Mouse (Mus musculus) heart, embryonic 15.5 days (tissue): ENCODE results near the gene Gm10198. TPM values are rescaled to one million over a fixed set of nuclear protein-coding genes. Genes with fewer than 3 reads are reported as not detected.

ENCODE experiments used
- ATAC-seq: fragments of 200-750 bp; cut with Nextera tagmentation; replicated peaks from 2 replicates; pipeline ENCODE4 v1.8.0; 2017; ENCODE audit warnings: low read depth, moderate TSS enrichment; ENCODE audit not compliant: insufficient number of reproducible peaks, insufficient read depth, low FRiP score
- H3K27ac ChIP-seq: fragments of 300-500 bp; sonication (generic); 2 replicates; pipeline ENCODE4 v1.5.1; 2015; ENCODE audit warnings: mild to moderate bottlenecking, inconsistent platforms
- H3K27me3 ChIP-seq: fragments of 300-500 bp; sonication (generic); 2 replicates; pipeline ENCODE4 v1.6.1; 2015; ENCODE audit warnings: inconsistent platforms
- H3K36me3 ChIP-seq: fragments of 300-500 bp; sonication (generic); 2 replicates; pipeline ENCODE4 v1.6.1; 2015; ENCODE audit warnings: mild to moderate bottlenecking, inconsistent platforms
- H3K4me1 ChIP-seq: fragments of 300-500 bp; sonication (generic); replicated peaks from 2 replicates; pipeline ENCODE4 v1.6.1; 2015; ENCODE audit warnings: inconsistent platforms
- H3K4me2 ChIP-seq: fragments of 300-500 bp; sonication (generic); 2 replicates; pipeline ENCODE4 v1.6.1; 2015; ENCODE audit warnings: inconsistent platforms, mild to moderate bottlenecking, moderate library complexity
- H3K4me3 ChIP-seq: fragments of 300-500 bp; sonication (generic); 2 replicates; pipeline ENCODE4 v1.5.1; 2015; ENCODE audit warnings: mild to moderate bottlenecking, inconsistent platforms
- H3K9ac ChIP-seq: fragments of 300-500 bp; sonication (generic); 2 replicates; pipeline ENCODE4 v1.6.1; 2015; ENCODE audit warnings: mild to moderate bottlenecking, inconsistent platforms
- H3K9me3 ChIP-seq: fragments of 300-500 bp; sonication (generic); replicated peaks from 2 replicates; pipeline ENCODE4 v1.6.1; 2016; ENCODE audit warnings: inconsistent platforms
- WGBS: fragments of 180-500 bp; shearing (Covaris S2); methylation state at CpG from one replicate; pipeline ENCODE4 v1.1.7; 2015; ENCODE audit warnings: mixed read lengths; 5-methylcytosine and 5-hydroxymethylcytosine counted together
- polyA plus RNA-seq: library from polyadenylated mRNA; unstranded; fragments of >200 nt; fragmentation: Nextera tagmentation; extraction: Ambion mirVana; gene quantifications from 2 replicates; pipeline ENCODE4 v1.2.1, GENCODE M21; 2015

Gm10198 gene
- polyA plus RNA-seq, 1 experiment from 2014 or later, result not detected

- no peak for ATAC-seq
- no peaks in the 10 kb centered on the region for H3K27me3 ChIP-seq
- no peak overlapping the region for H3K9ac ChIP-seq
- 88% methylated on average over 7 of the region's 7 CpGs for WGBS
- H3K9me3 ChIP-seq, result no peaks in the 10 kb centered on the region
- no peak overlapping the region for H3K4me3 ChIP-seq
- no peaks in the 10 kb centered on the region for H3K36me3 ChIP-seq
- no peak overlapping the region for H3K4me2 ChIP-seq
- no peak overlapping the region for H3K27ac ChIP-seq
- H3K4me1 ChIP-seq, result no peaks in the 10 kb centered on the region
These were observed 5.5 kb downstream of the Gm10198 start for GRCm38 (mm10) chr13:111598111-111598510.

DNA sequence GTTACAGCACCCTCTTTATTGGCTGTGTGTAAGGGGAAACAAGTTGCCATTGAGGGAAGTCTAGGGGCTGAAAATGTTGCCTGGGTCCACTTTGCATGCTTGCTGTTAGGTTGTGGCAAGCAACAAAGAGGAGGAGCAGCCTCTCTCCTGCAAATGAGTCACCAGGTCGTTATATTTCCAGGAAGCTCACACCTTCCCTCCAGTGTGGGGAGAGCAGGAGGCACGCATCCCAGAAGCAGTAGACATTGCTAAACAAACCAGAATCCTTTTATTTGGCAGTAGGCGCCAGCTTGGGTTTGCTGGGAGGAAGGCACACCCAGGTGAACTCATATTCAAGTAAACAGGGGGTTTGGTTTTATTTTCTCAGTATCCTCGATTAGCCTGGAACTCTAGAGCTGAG, 8.8 kb downstream of the Gm10198 start:
- 66% methylated on average over 4 of the region's 4 CpGs for WGBS
- Histone ChIP-seq H3K9me3 (no peaks in the 10 kb centered on the region), H3K4me1 (no peaks in the 10 kb centered on the region), H3K27me3 (no peaks in the 10 kb centered on the region), H3K36me3 (no peaks in the 10 kb centered on the region), H3K4me2 (no peak overlapping the region), H3K27ac (no peak overlapping the region), H3K9ac (no peak overlapping the region), H3K4me3 (no peak overlapping the region)
- no peak for ATAC-seq

GRCm38 (mm10) chr13:111604826-111605225, 12.2 kb downstream of the Gm10198 start:
- Histone ChIP-seq H3K4me2 (no peak overlapping the region), H3K4me1 (no peaks in the 10 kb centered on the region), H3K4me3 (no peak overlapping the region), H3K9me3 (no peaks in the 10 kb centered on the region), H3K27ac (no peak overlapping the region), H3K36me3 (no peaks in the 10 kb centered on the region), H3K27me3 (no peaks in the 10 kb centered on the region), H3K9ac (no peak overlapping the region)
- ATAC-seq, result no peak
- WGBS, result 77% methylated on average over 5 of the region's 5 CpGs

DNA sequence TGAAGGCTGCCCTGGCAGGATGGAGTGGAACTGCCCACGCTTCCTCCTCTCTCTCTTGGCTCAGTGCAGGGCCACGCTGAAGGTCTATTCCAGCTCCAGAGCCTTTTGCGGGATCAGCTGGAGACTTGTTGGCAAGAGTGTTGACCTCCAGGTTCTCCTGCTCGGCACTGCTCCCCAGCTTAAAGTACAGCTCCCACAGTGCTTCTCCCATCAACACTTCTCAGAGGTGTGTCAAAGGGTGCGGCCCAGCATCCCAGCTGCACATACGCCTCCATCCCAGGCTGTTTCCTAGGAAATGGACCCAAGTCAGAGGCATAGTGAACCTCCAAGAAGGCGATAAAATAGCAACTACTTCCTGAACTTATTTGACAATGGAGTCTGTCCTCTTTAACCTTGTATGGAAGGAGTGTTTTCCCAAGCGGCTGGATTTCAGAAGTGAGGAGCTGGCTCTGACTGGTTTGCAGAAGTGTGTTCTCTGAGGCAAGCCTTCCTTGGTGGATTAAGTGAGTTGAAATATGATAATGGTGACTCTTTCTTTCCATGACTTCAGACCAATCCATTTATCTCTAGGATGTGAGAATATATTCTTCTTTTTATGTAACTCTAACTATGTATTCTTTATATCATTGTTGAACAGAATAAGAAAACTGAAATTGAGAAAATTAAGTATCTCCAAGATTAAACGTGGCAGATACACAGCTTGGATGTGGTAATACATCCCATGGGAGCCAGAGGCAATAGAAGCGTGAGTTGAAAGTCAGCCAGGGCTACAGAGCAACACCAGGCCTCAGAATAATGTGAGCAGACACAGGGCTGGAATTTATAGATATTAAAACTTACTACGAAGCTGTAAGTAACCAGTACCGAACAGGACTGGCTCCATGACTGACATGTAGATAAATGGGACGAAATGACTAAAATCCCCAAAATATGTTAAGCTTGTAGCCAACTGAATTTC, 23.9 kb downstream of the Gm10198 start:
- ATAC-seq, result no peak
- Histone ChIP-seq H3K9me3 (no peaks in the 10 kb centered on the region), H3K4me3 (no peak overlapping the region), H3K27me3 (no peaks in the 10 kb centered on the region), H3K4me1 (no peaks in the 10 kb centered on the region), H3K27ac (peak overlapping the region; percentile 7; the same call in 1 of the 2 replicates), H3K9ac (no peak overlapping the region), H3K4me2 (no peak overlapping the region), H3K36me3 (no peaks in the 10 kb centered on the region)
- WGBS, result 72% methylated on average over 13 of the region's 13 CpGs

- Histone ChIP-seq H3K4me1 (no peaks in the 10 kb centered on the region), H3K36me3 (no peaks in the 10 kb centered on the region), H3K27me3 (no peaks in the 10 kb centered on the region), H3K4me3 (no peak overlapping the region), H3K27ac (no peak overlapping the region), H3K4me2 (no peak overlapping the region), H3K9ac (no peak overlapping the region), H3K9me3 (no peaks in the 10 kb centered on the region)
- 78% methylated on average over 4 of the region's 4 CpGs for WGBS
- no peak for ATAC-seq
These were observed 27.8 kb downstream of the Gm10198 start for GRCm38 (mm10) chr13:111620433-111620832.

DNA sequence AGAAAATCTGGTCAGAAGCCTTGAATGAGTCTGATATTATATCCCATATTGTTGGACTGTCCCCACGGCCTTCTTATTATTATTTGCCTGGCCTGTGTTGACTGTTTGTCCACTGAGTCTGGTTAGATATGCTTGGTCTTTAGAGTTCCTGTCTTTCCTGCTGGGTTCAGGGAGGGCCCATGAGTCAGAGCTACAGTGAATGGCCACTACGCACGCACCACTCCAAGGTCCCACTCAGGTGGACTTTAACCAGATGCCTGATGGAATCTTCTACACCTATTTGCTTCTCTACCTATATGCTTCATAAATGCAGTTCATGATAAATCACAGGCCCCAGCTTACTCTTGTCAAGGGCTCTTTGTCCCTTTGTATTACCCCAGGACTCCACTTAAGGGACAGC, 29.8 kb downstream of the Gm10198 start:
- H3K4me2 ChIP-seq, result no peak overlapping the region
- no peak for ATAC-seq
- no peaks in the 10 kb centered on the region for H3K4me1 ChIP-seq
- no peak overlapping the region for H3K27ac ChIP-seq
- H3K4me3 ChIP-seq, result no peak overlapping the region
- WGBS, result 86% methylated on average over 3 of the region's 3 CpGs
- H3K9ac ChIP-seq, result no peak overlapping the region
- H3K9me3 ChIP-seq, result no peaks in the 10 kb centered on the region
- no peaks in the 10 kb centered on the region for H3K36me3 ChIP-seq
- no peaks in the 10 kb centered on the region for H3K27me3 ChIP-seq

DNA sequence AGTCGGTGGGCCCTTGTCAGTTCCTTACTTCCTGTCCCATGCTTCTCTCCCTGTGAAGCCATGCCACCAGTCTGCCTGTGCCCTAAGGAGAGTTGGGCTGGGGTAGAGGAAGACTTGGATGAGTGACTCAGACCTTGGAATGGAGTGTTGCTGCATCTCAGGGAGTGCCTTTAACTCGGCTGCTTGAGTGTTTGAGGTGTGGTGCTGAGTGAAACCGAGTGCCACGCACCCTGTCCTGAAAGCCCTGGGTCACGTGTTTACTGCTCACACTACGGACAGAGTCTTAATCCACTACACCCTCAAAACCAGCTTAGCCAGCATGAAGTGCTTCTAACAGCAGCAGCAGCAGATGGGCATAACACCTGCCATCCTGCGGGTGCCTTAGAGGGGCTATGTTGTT, 30.5 kb downstream of the Gm10198 start:
- Histone ChIP-seq H3K4me3 (no peak overlapping the region), H3K4me1 (no peaks in the 10 kb centered on the region), H3K9ac (no peak overlapping the region), H3K27ac (no peak overlapping the region), H3K4me2 (no peak overlapping the region), H3K27me3 (no peaks in the 10 kb centered on the region), H3K36me3 (no peaks in the 10 kb centered on the region), H3K9me3 (no peaks in the 10 kb centered on the region)
- WGBS, result 68% methylated on average over 7 of the region's 7 CpGs
- no peak for ATAC-seq

GRCm38 (mm10) chr13:111624115-111624514, 31.5 kb downstream of the Gm10198 start:
- 68% methylated on average over 6 of the region's 6 CpGs for WGBS
- Histone ChIP-seq H3K4me2 (no peak overlapping the region), H3K27me3 (no peaks in the 10 kb centered on the region), H3K36me3 (no peaks in the 10 kb centered on the region), H3K9me3 (no peaks in the 10 kb centered on the region), H3K9ac (no peak overlapping the region), H3K4me1 (no peaks in the 10 kb centered on the region), H3K4me3 (no peak overlapping the region), H3K27ac (no peak overlapping the region)
- no peak for ATAC-seq

- H3K9me3 ChIP-seq, result no peaks in the 10 kb centered on the region
- no peak overlapping the region for H3K4me3 ChIP-seq
- no peaks in the 10 kb centered on the region for H3K27me3 ChIP-seq
- WGBS, result 78% methylated on average over 16 of the region's 16 CpGs
- no peak overlapping the region for H3K4me2 ChIP-seq
- no peak overlapping the region for H3K9ac ChIP-seq
- no peaks in the 10 kb centered on the region for H3K36me3 ChIP-seq
- no peaks in the 10 kb centered on the region for H3K4me1 ChIP-seq
- no peak overlapping the region for H3K27ac ChIP-seq
- ATAC-seq, result no peak
These were observed 41.9 kb downstream of the Gm10198 start for GRCm38 (mm10) chr13:111634163-111635160.

GRCm38 (mm10) chr13:111640319-111640718, 47.7 kb downstream of the Gm10198 start:
- no peak overlapping the region for H3K4me2 ChIP-seq
- H3K36me3 ChIP-seq, result no peaks in the 10 kb centered on the region
- WGBS, result 81% methylated on average over 6 of the region's 6 CpGs
- no peaks in the 10 kb centered on the region for H3K27me3 ChIP-seq
- ATAC-seq, result no peak
- H3K27ac ChIP-seq, result no peak overlapping the region
- no peaks in the 10 kb centered on the region for H3K4me1 ChIP-seq
- no peaks in the 10 kb centered on the region for H3K9me3 ChIP-seq
- no peak overlapping the region for H3K4me3 ChIP-seq
- no peak overlapping the region for H3K9ac ChIP-seq
